Mouse (Mus musculus) forebrain, embryonic 15.5 days (tissue): ENCODE measurements around the gene Marcksl1. TPM values are rescaled to one million over a fixed set of nuclear protein-coding genes. Genes with fewer than 3 reads are reported as not detected.

Experiments used
- ATAC-seq: fragments of 200-750 bp; cut with Nextera tagmentation; replicated peaks from 2 replicates; pipeline ENCODE4 v1.8.0; 2017; ENCODE audit warnings: mild to moderate bottlenecking, moderate TSS enrichment, moderate library complexity
- H3K27ac ChIP-seq: fragments of 300-500 bp; sonication (generic); replicated peaks from 2 replicates; pipeline ENCODE4 v1.5.1; 2015; ENCODE audit warnings: mild to moderate bottlenecking, inconsistent platforms
- H3K27me3 ChIP-seq: fragments of 300-500 bp; sonication (generic); 2 replicates; pipeline ENCODE4 v1.6.1; 2015; ENCODE audit warnings: inconsistent platforms
- H3K36me3 ChIP-seq: fragments of 300-500 bp; sonication (generic); 2 replicates; pipeline ENCODE4 v1.6.1; 2015; ENCODE audit warnings: mild to moderate bottlenecking, inconsistent platforms
- H3K4me1 ChIP-seq: fragments of 300-500 bp; sonication (generic); 2 replicates; pipeline ENCODE4 v1.6.1; 2015; ENCODE audit warnings: inconsistent platforms
- H3K4me2 ChIP-seq: fragments of 300-500 bp; sonication (generic); replicated peaks from 2 replicates; pipeline ENCODE4 v1.6.1; 2015; ENCODE audit warnings: mild to moderate bottlenecking, inconsistent platforms
- H3K4me3 ChIP-seq: fragments of 300-500 bp; sonication (generic); 2 replicates; pipeline ENCODE4 v1.5.1; 2015; ENCODE audit warnings: mild to moderate bottlenecking, inconsistent platforms
- H3K9ac ChIP-seq: fragments of 300-500 bp; sonication (generic); replicated peaks from 2 replicates; pipeline ENCODE4 v1.6.1; 2015; ENCODE audit warnings: mild to moderate bottlenecking, inconsistent platforms
- H3K9me3 ChIP-seq: fragments of 300-500 bp; sonication (generic); 2 replicates; pipeline ENCODE4 v1.6.1; 2016; ENCODE audit warnings: inconsistent platforms
- WGBS: fragments of 180-500 bp; shearing (Covaris S2); methylation state at CpG from one replicate; pipeline ENCODE4 v1.1.7; 2015; ENCODE audit warnings: mixed read lengths; 5-methylcytosine and 5-hydroxymethylcytosine counted together
- polyA plus RNA-seq: library from polyadenylated mRNA; unstranded; fragments of >200 nt; fragmentation: Nextera tagmentation; extraction: Ambion mirVana; gene quantifications from 2 replicates; pipeline ENCODE4 v1.2.1, GENCODE M21; 2015

Marcksl1 gene
- 2,102 and 2,181 TPM in 2 replicates for polyA plus RNA-seq

DNA sequence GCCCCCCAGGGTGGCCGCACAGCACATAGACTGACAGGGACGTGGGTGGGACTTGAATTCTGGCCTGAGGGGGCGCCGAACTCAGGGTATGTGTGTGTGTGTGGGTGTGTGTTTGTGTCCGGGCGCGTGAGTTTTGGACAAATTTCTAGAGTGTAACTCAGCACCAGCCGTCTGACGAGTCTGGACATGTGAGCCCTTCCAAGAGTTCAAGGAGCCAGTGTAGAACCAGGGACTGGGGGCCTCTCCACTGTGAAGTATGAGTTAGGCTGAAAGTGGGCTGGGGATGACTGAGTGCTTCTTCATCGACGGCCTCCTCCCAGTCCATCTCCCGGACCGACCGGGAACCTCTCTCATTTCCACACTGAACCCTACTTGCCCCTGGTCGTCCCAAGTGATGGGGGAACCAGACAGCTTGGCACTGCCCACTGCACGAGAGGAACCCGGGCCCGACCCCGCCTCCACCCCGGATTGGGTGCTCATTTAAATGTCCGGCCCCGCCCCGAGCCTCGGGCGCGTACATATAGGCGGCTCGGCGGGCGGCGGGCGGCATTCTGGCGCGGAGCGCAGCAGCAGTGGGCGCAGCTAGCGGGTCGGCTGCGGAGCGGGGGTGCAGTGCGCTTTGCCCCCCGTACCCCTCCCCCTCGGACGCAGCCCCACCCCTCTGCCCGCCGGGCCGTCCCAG is at the start of gene Marcksl1:
Gene Marcksl1 (plus strand): TSS at position 496 of the 682 bp plus-strand sequence.
- ATAC-seq, result peak; percentile 89
- Histone ChIP-seq H3K27me3 (no peaks in the 10 kb centered on the region), H3K4me3 (peak within 1 kb of the TSS; percentile 94), H3K9ac (peak within 1 kb of the TSS; percentile 100), H3K9me3 (no peaks in the 10 kb centered on the region), H3K4me2 (peak within 1 kb of the TSS; percentile 95), H3K4me1 (peaks cover 36% of the 10 kb centered on the region), H3K36me3 (peaks cover 28% of the 10 kb centered on the region), H3K27ac (peak within 1 kb of the TSS; percentile 98)
- 6% methylated on average over 47 of the region's 47 CpGs for WGBS

DNA sequence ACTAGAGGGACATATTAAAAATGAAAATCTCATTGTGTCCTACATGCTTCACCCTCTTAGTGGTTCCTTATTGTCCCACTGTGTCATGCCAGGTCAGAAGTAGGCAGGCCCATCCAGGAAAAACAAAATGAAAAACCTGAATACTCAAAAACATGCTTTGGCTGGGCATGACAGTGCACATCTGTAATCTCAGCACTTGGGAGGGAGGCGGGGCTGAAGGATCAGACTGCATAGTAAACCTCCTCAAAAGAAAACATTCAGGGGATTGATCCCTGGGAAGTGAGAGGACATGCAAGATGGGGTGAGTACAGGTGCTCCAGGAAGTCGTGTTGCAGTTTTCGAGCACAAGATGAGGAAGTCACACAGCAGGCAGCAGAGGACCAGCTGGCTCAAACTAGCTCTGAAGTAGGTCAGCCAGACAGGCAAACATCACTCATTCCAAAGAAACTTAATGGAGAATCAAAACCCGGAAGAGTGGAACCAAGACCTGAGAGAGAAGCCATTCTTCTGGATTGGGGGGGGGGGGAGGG is 49.0 kb upstream of the Marcksl1 start:
- H3K4me1 ChIP-seq, result peaks cover 18% of the 10 kb centered on the region
- H3K36me3 ChIP-seq, result peaks cover 48% of the 10 kb centered on the region
- no peak overlapping the region for H3K9ac ChIP-seq
- no peak for ATAC-seq
- no peak overlapping the region for H3K27ac ChIP-seq
- no peak overlapping the region for H3K4me3 ChIP-seq
- no peaks in the 10 kb centered on the region for H3K27me3 ChIP-seq
- no peaks in the 10 kb centered on the region for H3K9me3 ChIP-seq
- 84% methylated on average over 4 of the region's 4 CpGs for WGBS
- no peak overlapping the region for H3K4me2 ChIP-seq

DNA sequence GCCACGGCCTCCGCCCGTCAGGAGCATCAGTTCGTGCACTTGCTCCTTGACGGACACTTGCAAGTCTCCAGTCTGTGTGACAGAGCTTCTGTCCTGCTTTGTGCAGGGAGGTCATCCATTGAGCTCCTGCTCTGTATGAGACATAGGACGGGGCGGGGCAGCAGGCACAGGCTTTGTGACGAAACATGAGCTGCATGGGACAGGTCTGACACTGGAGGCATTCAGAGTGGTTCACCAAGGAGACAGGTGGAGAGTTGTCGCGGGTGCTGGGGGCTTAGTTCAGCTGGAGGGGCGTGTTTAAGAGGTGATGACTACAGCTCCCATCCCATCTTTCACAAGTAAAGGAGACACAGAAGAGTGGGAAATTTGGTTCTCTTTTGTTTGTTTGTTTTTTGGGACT is 37.3 kb upstream of the Marcksl1 start:
- H3K4me1 ChIP-seq, result no peaks in the 10 kb centered on the region
- H3K4me2 ChIP-seq, result no peak overlapping the region
- H3K4me3 ChIP-seq, result no peak overlapping the region
- peaks cover 85% of the 10 kb centered on the region for H3K36me3 ChIP-seq
- no peaks in the 10 kb centered on the region for H3K27me3 ChIP-seq
- H3K9me3 ChIP-seq, result no peaks in the 10 kb centered on the region
- ATAC-seq, result no peak
- no peak overlapping the region for H3K27ac ChIP-seq
- WGBS, result 90% methylated on average over 11 of the region's 11 CpGs
- H3K9ac ChIP-seq, result no peak overlapping the region

DNA sequence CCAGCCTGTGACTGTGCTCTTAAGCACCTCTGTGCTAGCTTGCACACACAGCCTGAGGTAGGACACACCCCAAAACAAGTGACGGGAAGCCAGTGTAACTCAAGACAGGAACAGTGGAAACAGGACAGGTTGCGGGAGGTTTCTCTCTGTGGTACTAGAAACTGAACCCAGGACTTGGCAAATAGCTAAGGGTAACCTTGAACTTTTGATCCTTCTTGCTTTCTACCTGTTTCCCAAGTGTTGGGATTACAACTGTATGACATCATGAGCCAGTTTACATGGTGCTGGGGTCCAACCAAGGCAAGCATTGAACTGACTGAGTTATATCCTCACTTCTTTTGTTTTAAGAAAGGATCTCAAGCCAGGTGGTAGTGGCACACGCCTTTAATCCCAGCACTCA is 33.5 kb upstream of the Marcksl1 start:
- WGBS, result 88% methylated on average over 3 of the region's 3 CpGs
- H3K36me3 ChIP-seq, result peaks cover 72% of the 10 kb centered on the region
- no peaks in the 10 kb centered on the region for H3K4me1 ChIP-seq
- H3K4me3 ChIP-seq, result no peak overlapping the region
- no peaks in the 10 kb centered on the region for H3K9me3 ChIP-seq
- H3K27me3 ChIP-seq, result no peaks in the 10 kb centered on the region
- H3K4me2 ChIP-seq, result no peak overlapping the region
- no peak overlapping the region for H3K27ac ChIP-seq
- ATAC-seq, result no peak
- H3K9ac ChIP-seq, result no peak overlapping the region

DNA sequence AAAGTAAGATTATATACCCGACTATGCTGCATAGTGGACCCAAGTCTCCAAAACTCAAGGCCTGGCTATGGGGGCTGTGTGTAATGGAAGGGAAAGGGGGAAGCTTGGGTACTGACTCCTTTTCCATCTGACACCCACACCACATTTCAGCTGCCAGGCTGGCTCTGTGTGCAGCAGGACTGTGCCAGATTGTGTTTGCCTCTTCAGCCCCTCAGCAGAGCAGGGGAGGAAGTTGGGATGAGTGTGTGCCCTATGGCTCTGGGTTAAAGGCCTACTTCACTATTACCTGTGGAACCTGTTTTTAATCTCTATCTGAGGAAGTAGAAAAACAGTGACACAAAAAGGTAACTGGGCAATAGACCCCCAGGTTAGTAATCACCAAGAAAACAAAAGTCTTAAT is 32.3 kb upstream of the Marcksl1 start:
- Histone ChIP-seq H3K27me3 (no peaks in the 10 kb centered on the region), H3K9me3 (no peaks in the 10 kb centered on the region), H3K4me2 (no peak overlapping the region), H3K27ac (no peak overlapping the region), H3K4me1 (no peaks in the 10 kb centered on the region), H3K36me3 (peaks cover 74% of the 10 kb centered on the region), H3K4me3 (no peak overlapping the region), H3K9ac (no peak overlapping the region)
- no peak for ATAC-seq
- 84% methylated on average over 1 of the region's 1 CpGs for WGBS

DNA sequence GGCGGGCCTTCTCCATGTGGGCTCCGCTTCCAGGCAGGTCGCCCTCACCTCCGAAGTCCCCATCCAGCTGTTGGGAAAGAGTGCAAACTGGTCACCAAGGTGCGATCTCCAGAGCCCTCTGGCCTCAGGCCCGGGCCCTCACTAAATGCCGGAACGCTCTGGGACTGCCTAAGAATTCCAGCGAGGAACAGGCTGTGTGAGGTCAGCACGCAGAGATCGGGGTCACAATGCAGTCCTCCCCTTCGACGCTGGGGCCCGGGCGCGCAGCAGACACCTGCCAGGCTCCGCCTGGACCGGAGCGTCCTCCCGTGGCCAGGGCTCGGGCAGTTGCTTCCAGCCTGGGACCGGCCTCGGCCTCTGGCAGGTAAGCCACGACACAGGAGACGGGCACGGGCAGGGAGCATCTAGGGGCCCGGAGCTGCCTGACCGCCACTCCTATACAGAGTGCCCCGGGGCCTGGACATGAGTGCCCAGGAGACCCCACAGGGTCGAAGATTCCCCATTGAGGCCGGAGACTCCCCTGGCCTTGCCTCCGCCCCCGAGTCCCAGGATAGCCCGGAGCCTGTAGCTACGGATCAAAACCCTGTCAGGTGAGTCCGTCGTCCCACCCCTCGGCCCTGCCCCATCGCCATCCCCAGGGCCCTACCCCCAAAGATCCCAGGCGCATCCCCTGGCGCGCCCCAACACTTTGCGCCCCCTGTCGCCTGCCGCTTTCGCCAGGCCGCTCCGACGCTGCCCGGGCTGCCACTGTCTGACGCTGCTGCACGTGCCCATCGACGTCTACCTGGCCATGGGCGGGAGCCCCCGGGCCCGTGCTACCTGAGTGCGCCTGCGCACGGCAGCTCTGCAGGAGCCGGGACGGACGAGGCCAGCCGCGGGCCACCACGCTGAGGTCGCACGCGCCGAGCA is 22.2 kb upstream of the Marcksl1 start, which contains the start of the genes Tssk3 and Fam229a:
Gene Tssk3 (minus strand): TSS at position 51 of the 909 bp plus-strand sequence.
Gene Fam229a (plus strand): TSS at position 219 of the 909 bp plus-strand sequence.
- WGBS, result 3% methylated on average over 70 of the region's 70 CpGs
- peak; percentile 12; the same call in 1 of the 2 replicates for ATAC-seq

DNA sequence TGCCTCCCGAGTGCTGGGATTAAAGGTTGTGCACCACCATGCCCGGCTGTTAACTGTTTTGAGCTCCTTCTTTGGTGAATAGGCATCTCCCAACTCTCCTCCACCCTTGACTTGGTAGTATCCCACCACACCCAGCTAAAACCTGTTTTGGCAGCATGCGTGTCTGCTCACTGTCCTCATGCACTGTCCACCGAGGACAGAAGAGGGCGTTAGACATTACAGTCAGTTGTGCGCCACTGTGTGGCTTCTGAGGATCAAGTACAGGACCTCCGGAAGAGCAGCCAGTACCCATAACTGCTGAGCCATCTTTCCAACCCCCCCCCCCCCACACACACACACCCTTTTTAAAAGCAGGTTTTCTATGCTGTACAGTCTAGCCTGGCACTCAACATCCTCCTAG is 18.7 kb upstream of the Marcksl1 start:
- H3K4me2 ChIP-seq, result no peak overlapping the region

More for the DNA sequence above, 22.2 kb upstream of the Marcksl1 start, which contains the start of the genes Tssk3 and Fam229a:
- peak within 1 kb of the TSS; percentile 52 for H3K4me2 ChIP-seq
- peaks cover 19% of the 10 kb centered on the region for H3K27me3 ChIP-seq
- H3K4me1 ChIP-seq, result peaks cover 21% of the 10 kb centered on the region
- H3K4me3 ChIP-seq, result peak within 1 kb of the TSS; percentile 37
- H3K36me3 ChIP-seq, result peaks cover 33% of the 10 kb centered on the region
- no peak within 1 kb of the TSS for H3K27ac ChIP-seq
- no peaks in the 10 kb centered on the region for H3K9me3 ChIP-seq
- peak within 1 kb of the TSS; percentile 44 for H3K9ac ChIP-seq

DNA sequence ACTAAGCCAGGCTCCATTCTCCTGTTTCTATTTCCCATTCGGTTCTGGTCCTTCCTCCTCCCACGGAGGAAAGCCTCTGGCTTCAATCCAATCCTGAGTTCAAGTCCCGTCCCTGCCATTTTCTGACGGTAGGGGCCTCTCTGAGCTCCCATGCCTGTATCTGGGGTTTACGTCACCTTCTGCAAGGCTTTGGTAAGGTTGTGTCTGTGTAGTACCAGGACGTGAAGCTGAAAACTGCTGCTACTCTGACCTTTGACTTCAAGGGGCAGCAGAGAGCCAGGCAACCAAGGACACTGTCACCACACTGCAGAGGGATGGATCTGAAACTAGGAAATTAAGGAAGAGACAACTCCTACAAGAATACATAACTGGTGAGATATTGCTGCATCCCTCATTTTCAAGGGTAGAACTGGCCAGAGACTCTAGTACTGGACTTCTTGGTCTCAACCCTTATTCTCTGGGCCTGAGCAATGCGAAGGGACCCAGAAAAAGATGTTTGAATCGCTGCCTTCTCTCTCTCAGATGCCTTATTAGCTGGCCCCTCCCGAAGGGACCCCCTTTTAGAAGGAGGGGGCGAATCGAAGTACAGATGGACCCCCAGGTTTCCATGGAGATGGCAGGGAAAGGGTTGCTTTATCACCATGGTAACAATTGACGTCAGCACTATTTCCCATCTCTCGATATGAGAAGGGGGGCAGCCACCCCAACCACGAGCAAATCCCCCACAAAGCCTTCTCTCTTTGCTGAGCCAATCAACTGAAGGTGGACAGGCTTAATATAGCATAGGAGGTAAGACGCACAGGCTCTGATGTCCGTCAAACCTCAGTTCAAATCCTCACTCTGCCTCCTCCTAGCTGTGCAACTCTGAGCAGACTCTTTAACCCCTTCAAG is 17.5 kb upstream of the Marcksl1 start:
- peak; percentile 53 for ATAC-seq
- Histone ChIP-seq H3K36me3 (no peaks in the 10 kb centered on the region), H3K4me3 (peak overlapping the region; percentile 29), H3K4me1 (peaks cover 27% of the 10 kb centered on the region), H3K4me2 (peak overlapping the region; percentile 37), H3K27ac (peak overlapping the region; percentile 85), H3K27me3 (peaks cover 17% of the 10 kb centered on the region), H3K9me3 (no peaks in the 10 kb centered on the region), H3K9ac (peak overlapping the region; percentile 38)
- WGBS, result 18% methylated on average over 16 of the region's 16 CpGs

More for the DNA sequence above, 18.7 kb upstream of the Marcksl1 start:
- no peak for ATAC-seq
- H3K4me1 ChIP-seq, result peaks cover 29% of the 10 kb centered on the region
- no peak overlapping the region for H3K9ac ChIP-seq
- H3K9me3 ChIP-seq, result no peaks in the 10 kb centered on the region
- no peak overlapping the region for H3K27ac ChIP-seq
- H3K36me3 ChIP-seq, result peaks cover under 1% of the 10 kb centered on the region; the same call in 1 of the 2 replicates
- H3K27me3 ChIP-seq, result peaks cover 19% of the 10 kb centered on the region
- H3K4me3 ChIP-seq, result no peak overlapping the region
- 70% methylated on average over 7 of the region's 7 CpGs for WGBS

DNA sequence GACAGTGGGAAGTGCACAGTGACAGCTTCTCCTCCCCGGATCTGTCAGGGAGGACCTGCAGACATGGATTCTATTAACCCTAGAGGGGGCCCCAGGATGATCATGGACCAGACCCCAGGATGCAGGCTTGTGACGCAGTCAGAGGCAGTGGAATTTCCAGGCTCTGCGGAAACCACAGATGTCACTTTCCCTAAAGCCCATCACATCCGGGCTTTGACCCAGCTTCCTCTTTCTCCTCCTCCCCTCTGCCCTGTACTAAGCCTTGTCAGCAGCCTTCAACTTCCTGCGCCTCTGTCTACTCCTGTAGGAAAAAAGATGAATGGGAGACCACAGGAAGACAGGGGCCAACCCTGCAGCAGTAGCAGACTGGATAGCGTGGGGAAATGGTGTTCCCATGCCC is 16.8 kb upstream of the Marcksl1 start:
- WGBS, result 56% methylated on average over 6 of the region's 6 CpGs
- H3K36me3 ChIP-seq, result no peaks in the 10 kb centered on the region
- peak overlapping the region; percentile 37 for H3K4me2 ChIP-seq
- H3K4me1 ChIP-seq, result peaks cover 24% of the 10 kb centered on the region
- no peaks in the 10 kb centered on the region for H3K9me3 ChIP-seq
- H3K27me3 ChIP-seq, result peaks cover 10% of the 10 kb centered on the region
- ATAC-seq, result no peak
- H3K4me3 ChIP-seq, result peak overlapping the region; percentile 29
- H3K27ac ChIP-seq, result peak overlapping the region; percentile 85
- peak overlapping the region; percentile 38 for H3K9ac ChIP-seq

DNA sequence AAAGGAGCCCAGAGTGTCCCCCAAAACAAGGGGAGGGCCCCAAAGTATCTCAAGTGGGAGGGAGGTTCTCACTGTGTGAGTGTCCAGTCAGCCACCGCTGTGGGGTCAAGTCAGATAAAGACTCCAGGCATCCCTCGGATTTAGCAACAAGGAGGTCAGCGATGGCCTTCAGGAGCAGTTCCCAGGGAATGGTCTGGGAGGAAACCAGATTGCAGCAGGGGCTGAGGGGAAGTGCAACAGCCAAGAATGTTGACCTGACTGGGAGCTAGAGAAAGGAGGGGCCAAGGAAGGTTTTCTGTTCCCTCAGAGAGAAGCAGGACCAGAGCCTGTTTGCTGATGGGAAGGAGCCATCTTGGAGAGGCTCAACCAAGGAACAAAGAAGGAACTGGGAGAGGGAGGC is 14.4 kb upstream of the Marcksl1 start:
- 90% methylated on average over 3 of the region's 3 CpGs for WGBS
- Histone ChIP-seq H3K9me3 (no peaks in the 10 kb centered on the region), H3K4me2 (no peak overlapping the region)

DNA sequence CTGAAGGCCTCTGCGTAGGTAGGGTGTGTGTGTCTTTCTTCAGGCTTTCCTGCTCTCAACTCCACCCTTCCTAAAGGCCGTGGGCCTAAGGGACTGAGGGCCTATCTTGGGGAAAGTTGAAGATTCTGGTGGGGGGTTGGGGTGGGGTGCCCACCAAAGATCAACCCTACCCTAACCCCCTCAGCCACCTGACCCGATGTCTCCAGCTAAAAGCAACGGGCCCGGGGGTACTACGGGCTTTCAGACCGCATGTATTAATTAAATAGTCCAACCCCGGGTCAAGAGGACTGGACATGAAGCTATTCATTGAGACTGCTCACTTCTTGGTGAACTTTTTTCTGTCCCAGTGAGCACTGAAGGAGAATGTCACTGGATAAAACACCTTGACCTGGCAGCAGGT is 13.4 kb upstream of the Marcksl1 start:
- Histone ChIP-seq H3K4me1 (peaks cover 20% of the 10 kb centered on the region), H3K36me3 (no peaks in the 10 kb centered on the region), H3K27me3 (no peaks in the 10 kb centered on the region), H3K27ac (no peak overlapping the region), H3K9ac (no peak overlapping the region), H3K4me2 (peak overlapping the region; percentile 65), H3K9me3 (no peaks in the 10 kb centered on the region), H3K4me3 (peak overlapping the region; percentile 47; the same call in 1 of the 2 replicates)
- no peak for ATAC-seq
- WGBS, result 81% methylated on average over 8 of the region's 8 CpGs

More for the DNA sequence above, 14.4 kb upstream of the Marcksl1 start:
- H3K4me3 ChIP-seq, result no peak overlapping the region
- no peak overlapping the region for H3K27ac ChIP-seq
- ATAC-seq, result no peak
- no peaks in the 10 kb centered on the region for H3K27me3 ChIP-seq
- no peaks in the 10 kb centered on the region for H3K36me3 ChIP-seq
- peaks cover 20% of the 10 kb centered on the region for H3K4me1 ChIP-seq
- no peak overlapping the region for H3K9ac ChIP-seq
